Mouse (Mus musculus): ENCODE results near the gene Sec63. TPM values are rescaled to one million over a fixed set of nuclear protein-coding genes. Genes with fewer than 3 reads are reported as not detected.

The Sec63 gene
- polyA plus RNA-seq, 1 experiment from 2014 or later = 15.7 TPM

DNA sequence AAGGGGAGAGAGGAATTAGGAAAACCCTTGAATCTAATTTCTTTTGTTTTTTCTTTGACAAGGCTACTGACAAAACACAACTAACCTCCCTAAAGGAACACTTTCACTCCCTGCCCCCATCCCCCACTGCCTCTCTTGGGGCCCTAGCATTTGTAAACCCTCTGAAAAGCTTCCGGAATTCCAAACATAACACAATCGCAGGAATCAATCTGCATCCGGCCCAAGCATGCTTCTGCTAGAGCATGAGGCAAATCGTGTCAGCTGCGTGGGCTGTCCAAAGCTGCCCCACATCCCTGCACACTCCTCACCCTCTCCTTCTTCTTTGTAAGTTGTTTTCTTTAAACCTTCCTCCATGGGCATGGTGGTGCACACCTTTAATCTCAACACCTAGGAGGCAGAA lies 94.0 kb downstream of the Sec63 start:
- no peaks in the 10 kb centered on the region for H3K4me1 ChIP-seq (ENCODE audit: control insufficient read depth, insufficient read depth, low read length)
- H3K9me3 ChIP-seq (replicated peaks; ENCODE audit: control insufficient read depth, low read length) = peaks cover 16% of the 10 kb centered on the region
- no peak overlapping the region for H3K4me2 ChIP-seq (ENCODE audit: low read depth, low read length)
- H3K27me3 ChIP-seq (ENCODE audit: control insufficient read depth, insufficient read depth, low read length) = no peaks in the 10 kb centered on the region
- 19% methylated on average over 5 of the region's 5 CpGs for WGBS
- no peak overlapping the region for H3K4me3 ChIP-seq (ENCODE audit: low read length)
- no peak overlapping the region for H3K9ac ChIP-seq (ENCODE audit: low read length)
- no peak overlapping the region for H3K27ac ChIP-seq (ENCODE audit: low read length)
- H3K36me3 ChIP-seq (ENCODE audit: control insufficient read depth, insufficient read depth) = no peaks in the 10 kb centered on the region
- peak; percentile 55; the same call in 1 of the 2 replicates for ATAC-seq (replicated peaks; ENCODE audit: extremely low read depth, insufficient read depth, low FRiP score)

DNA sequence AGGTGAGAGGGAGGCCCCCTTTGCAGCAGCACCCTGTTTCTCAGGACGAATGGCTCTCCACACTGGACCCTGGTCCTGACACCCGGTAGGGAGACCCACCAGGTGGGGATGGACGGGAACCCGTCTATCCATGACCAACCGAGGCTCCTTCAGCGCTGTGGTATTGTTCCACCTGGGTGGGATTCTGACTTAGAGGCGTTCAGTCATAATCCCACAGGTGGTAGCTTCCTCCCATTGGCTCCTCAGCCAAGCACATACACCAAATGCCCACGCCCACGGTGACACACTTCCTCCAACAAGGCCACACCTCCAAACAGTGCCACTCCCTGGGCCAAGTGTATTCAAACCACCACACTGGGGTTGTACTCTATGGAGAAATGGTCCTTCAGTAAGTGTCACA lies 95.3 kb downstream of the Sec63 start:
- H3K36me3 ChIP-seq (ENCODE audit: control insufficient read depth, insufficient read depth) = no peaks in the 10 kb centered on the region
- ATAC-seq (replicated peaks; ENCODE audit: extremely low read depth, insufficient read depth, low FRiP score) = no peak
- H3K27ac ChIP-seq (ENCODE audit: low read length) = no peak overlapping the region
- no peaks in the 10 kb centered on the region for H3K4me1 ChIP-seq (ENCODE audit: control insufficient read depth, insufficient read depth, low read length)
- no peak overlapping the region for H3K4me3 ChIP-seq (ENCODE audit: low read length)
- no peaks in the 10 kb centered on the region for H3K27me3 ChIP-seq (ENCODE audit: control insufficient read depth, insufficient read depth, low read length)
- no peak overlapping the region for H3K4me2 ChIP-seq (ENCODE audit: low read depth, low read length)
- H3K9me3 ChIP-seq (replicated peaks; ENCODE audit: control insufficient read depth, low read length) = peaks cover 16% of the 10 kb centered on the region
- no peak overlapping the region for H3K9ac ChIP-seq (ENCODE audit: low read length)
- 91% methylated on average over 9 of the region's 9 CpGs for WGBS

DNA sequence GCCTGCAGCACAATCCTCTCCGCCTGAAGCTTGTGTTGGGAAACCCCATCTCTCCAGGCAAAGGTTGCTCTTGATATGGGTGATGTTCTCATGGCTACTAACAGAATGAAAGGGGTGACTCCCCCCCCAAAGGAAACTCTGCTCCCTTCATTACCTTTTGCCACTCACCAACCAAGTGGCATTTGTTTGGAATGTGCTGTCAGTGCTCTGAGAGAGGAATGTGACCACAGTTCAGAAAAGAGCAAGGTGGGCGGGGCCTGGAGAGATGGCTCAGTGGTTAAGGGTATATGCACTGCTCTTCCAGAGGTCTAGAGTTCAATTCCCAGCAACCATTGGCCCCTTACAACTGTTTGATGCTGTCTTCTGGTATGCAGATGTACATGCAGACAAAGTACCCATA lies 95.7 kb downstream of the Sec63 start:
- no peak overlapping the region for H3K4me2 ChIP-seq (ENCODE audit: low read depth, low read length)
- WGBS = 90% methylated on average over 2 of the region's 2 CpGs
- H3K9me3 ChIP-seq (replicated peaks; ENCODE audit: control insufficient read depth, low read length) = peaks cover 16% of the 10 kb centered on the region
- H3K36me3 ChIP-seq (ENCODE audit: control insufficient read depth, insufficient read depth) = no peaks in the 10 kb centered on the region
- no peak overlapping the region for H3K9ac ChIP-seq (ENCODE audit: low read length)
- no peak for ATAC-seq (replicated peaks; ENCODE audit: extremely low read depth, insufficient read depth, low FRiP score)
- no peaks in the 10 kb centered on the region for H3K4me1 ChIP-seq (ENCODE audit: control insufficient read depth, insufficient read depth, low read length)
- no peaks in the 10 kb centered on the region for H3K27me3 ChIP-seq (ENCODE audit: control insufficient read depth, insufficient read depth, low read length)
- no peak overlapping the region for H3K4me3 ChIP-seq (ENCODE audit: low read length)
- H3K27ac ChIP-seq (ENCODE audit: low read length) = no peak overlapping the region

DNA sequence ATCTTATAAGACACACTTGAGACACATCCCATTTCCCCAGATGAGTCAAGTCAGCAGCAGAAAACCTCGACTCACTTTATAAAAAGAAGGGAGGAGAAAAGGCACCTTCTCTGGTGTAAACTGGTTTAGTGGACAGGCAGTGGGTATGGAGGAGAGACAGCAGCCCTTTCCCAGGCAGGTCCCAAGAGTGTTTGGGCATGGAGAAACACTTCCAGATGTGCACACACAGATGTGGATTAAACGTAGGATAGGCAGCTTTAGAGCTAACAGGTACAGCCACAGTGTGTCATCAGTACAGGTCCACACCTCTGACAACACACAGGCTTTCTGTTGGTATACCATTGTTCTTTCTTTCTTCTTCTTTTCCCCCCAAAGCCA lies 98.5 kb downstream of the Sec63 start:
- H3K4me3 ChIP-seq (ENCODE audit: low read length) = no peak overlapping the region
- peaks cover 7% of the 10 kb centered on the region for H3K9me3 ChIP-seq (replicated peaks; ENCODE audit: control insufficient read depth, low read length)
- H3K36me3 ChIP-seq (ENCODE audit: control insufficient read depth, insufficient read depth) = no peaks in the 10 kb centered on the region
- ATAC-seq (replicated peaks; ENCODE audit: extremely low read depth, insufficient read depth, low FRiP score) = no peak
- WGBS = 46% methylated on average over 2 of the region's 2 CpGs
- H3K27me3 ChIP-seq (ENCODE audit: control insufficient read depth, insufficient read depth, low read length) = no peaks in the 10 kb centered on the region
- H3K9ac ChIP-seq (ENCODE audit: low read length) = no peak overlapping the region
- H3K4me1 ChIP-seq (ENCODE audit: control insufficient read depth, insufficient read depth, low read length) = peaks cover 5% of the 10 kb centered on the region; the same call in 1 of the 2 replicates
- no peak overlapping the region for H3K4me2 ChIP-seq (ENCODE audit: low read depth, low read length)
- H3K27ac ChIP-seq (ENCODE audit: low read length) = no peak overlapping the region

DNA sequence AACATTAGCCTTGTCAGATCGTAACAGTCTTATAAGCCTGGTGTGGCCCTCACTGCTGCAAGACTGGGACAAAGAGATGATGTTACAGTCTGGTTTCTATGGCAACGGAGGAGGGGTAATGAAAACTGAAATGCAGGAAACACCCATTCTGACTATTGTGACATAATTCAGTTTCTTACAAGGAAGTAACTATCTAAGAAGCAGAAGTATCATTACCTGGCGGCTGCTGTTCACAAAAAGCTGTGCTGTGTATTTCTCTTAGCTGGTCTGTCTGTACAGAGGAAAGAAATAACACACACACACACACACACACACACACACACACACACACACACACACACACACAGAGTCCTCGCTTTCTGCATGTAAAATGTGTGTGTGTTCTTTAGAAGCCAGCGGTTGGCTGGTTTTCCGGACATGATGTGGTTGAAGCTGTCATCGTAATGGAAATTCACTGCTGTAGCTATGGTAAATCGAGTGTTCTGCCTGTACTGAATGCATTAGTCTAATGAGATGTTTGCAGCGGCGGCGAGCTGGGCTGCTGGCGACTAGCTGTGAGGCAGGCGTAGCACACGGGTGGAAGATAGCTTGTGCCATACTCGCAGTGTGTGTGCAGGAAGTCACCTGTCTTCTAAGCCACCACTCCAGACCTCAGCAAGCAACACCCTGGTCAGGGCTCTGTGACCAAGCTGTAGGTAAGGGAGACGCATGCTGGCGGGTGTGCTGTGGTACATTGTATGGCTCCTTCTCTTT lies 99.0 kb downstream of the Sec63 start, which contains the start of gene Scml4:
Scml4 (plus strand) TSS at position 212 of the 753 bp plus-strand sequence.
- 0 out of 2 replicates have a peak within 1 kb of the TSS, but pooled peaks have one; percentile 9 for H3K9ac ChIP-seq (ENCODE audit: low read length)
- H3K27ac ChIP-seq (ENCODE audit: low read length) = peak within 1 kb of the TSS; percentile 54; the same call in 1 of the 2 replicates
- no peaks in the 10 kb centered on the region for H3K36me3 ChIP-seq (ENCODE audit: control insufficient read depth, insufficient read depth)
- no peaks in the 10 kb centered on the region for H3K27me3 ChIP-seq (ENCODE audit: control insufficient read depth, insufficient read depth, low read length)
- peaks cover 5% of the 10 kb centered on the region; the same call in 1 of the 2 replicates for H3K4me1 ChIP-seq (ENCODE audit: control insufficient read depth, insufficient read depth, low read length)
- peaks cover 7% of the 10 kb centered on the region for H3K9me3 ChIP-seq (replicated peaks; ENCODE audit: control insufficient read depth, low read length)
- WGBS = 54% methylated on average over 17 of the region's 17 CpGs
- peak within 1 kb of the TSS; percentile 23 for H3K4me3 ChIP-seq (ENCODE audit: low read length)
- H3K4me2 ChIP-seq (ENCODE audit: low read depth, low read length) = peak within 1 kb of the TSS; percentile 29; the same call in 1 of the 2 replicates
- ATAC-seq (replicated peaks; ENCODE audit: extremely low read depth, insufficient read depth, low FRiP score) = no peak

DNA sequence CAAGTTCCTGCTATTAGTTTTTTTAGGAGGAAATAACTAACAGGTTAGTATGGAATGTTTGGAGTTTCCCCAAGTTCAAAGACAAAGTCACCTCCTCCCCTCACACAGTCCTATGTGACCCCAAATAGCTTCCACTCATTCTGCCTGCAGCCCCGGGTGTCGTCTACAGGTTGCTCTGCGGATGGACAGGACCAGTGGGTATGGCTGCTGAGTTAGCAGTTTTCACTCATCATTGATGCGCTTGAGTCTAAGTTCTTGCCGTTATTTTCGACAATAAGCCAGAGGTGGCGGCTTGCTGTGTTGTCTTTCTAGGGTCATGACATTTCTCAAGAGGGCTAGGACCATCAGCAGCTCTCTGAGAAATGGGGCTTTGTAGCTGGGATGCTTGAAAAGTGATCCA lies 100.2 kb downstream of the Sec63 start:
- WGBS = 81% methylated on average over 7 of the region's 7 CpGs
- H3K9ac ChIP-seq (ENCODE audit: low read length) = no peak overlapping the region
- no peaks in the 10 kb centered on the region for H3K27me3 ChIP-seq (ENCODE audit: control insufficient read depth, insufficient read depth, low read length)

DNA sequence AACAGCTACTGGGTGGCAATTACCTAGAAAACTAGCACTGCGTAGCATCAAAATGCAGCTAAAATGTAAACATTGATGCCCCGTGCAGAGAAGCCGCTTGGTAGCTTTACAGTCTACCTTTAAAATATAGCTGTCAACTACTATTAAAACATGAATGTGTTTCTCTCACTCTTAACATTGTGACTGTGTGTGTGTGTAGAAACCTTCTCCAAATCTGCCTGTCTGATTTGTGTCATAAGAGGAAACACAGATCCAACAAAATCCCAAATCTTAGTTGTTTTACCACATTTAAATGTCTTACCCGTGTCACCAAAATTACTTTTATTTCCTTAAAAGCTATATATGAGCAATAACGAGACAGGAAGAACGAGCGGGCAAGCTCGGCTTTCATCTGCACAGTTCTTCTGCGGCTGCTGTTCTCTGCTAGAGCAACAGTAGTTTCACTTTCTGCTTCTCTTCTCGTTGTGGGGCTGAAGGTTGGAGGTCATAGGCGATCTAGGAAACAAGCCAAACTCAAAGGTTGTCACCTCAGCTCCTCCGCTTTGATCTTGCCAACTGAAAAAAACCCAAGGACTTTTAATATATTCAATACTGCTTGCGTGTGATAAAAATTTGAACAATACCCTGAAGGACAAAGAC lies 100.9 kb downstream of the Sec63 start:
- Histone ChIP-seq H3K4me2 (ENCODE audit: low read depth, low read length) (peak overlapping the region; percentile 46), H3K36me3 (ENCODE audit: control insufficient read depth, insufficient read depth) (no peaks in the 10 kb centered on the region), H3K9me3 (replicated peaks; ENCODE audit: control insufficient read depth, low read length) (no peaks in the 10 kb centered on the region), H3K9ac (ENCODE audit: low read length) (no peak overlapping the region), H3K27me3 (ENCODE audit: control insufficient read depth, insufficient read depth, low read length) (no peaks in the 10 kb centered on the region), H3K27ac (ENCODE audit: low read length) (no peak overlapping the region), H3K4me1 (ENCODE audit: control insufficient read depth, insufficient read depth, low read length) (peaks cover 5% of the 10 kb centered on the region; the same call in 1 of the 2 replicates), H3K4me3 (ENCODE audit: low read length) (peak overlapping the region; percentile 27)
- 56% methylated on average over 13 of the region's 13 CpGs for WGBS
- ATAC-seq (replicated peaks; ENCODE audit: extremely low read depth, insufficient read depth, low FRiP score) = 0 out of 2 replicates have a peak, but pooled peaks have one; percentile 38

More for the DNA sequence above, 100.2 kb downstream of the Sec63 start:
- Histone ChIP-seq H3K36me3 (ENCODE audit: control insufficient read depth, insufficient read depth) (no peaks in the 10 kb centered on the region), H3K27ac (ENCODE audit: low read length) (no peak overlapping the region), H3K9me3 (replicated peaks; ENCODE audit: control insufficient read depth, low read length) (peaks cover 7% of the 10 kb centered on the region), H3K4me1 (ENCODE audit: control insufficient read depth, insufficient read depth, low read length) (peaks cover 5% of the 10 kb centered on the region; the same call in 1 of the 2 replicates), H3K4me3 (ENCODE audit: low read length) (no peak overlapping the region), H3K4me2 (ENCODE audit: low read depth, low read length) (no peak overlapping the region)
- no peak for ATAC-seq (replicated peaks; ENCODE audit: extremely low read depth, insufficient read depth, low FRiP score)

DNA sequence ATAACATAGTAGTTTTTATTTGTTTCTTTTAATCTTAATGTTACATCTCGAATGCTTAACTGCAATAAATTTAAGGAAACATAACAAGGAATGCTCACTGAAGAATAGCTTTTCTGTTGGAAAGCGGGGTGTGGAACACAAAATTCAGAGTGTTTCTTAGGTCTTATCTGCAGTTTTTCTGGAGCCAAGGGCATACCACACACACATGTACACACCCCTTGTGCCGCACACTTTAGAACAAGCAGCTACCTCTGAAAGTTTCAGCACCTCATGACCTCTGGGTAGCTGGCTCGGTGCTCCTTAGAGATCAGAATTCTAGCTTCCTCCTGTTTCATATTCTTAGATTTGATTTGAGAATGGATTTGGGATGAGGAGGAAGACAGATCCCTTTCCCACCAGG lies 101.5 kb downstream of the Sec63 start:
- Histone ChIP-seq H3K9ac (ENCODE audit: low read length) (no peak overlapping the region), H3K27ac (ENCODE audit: low read length) (no peak overlapping the region), H3K36me3 (ENCODE audit: control insufficient read depth, insufficient read depth) (no peaks in the 10 kb centered on the region), H3K4me2 (ENCODE audit: low read depth, low read length) (no peak overlapping the region), H3K9me3 (replicated peaks; ENCODE audit: control insufficient read depth, low read length) (no peaks in the 10 kb centered on the region), H3K4me1 (ENCODE audit: control insufficient read depth, insufficient read depth, low read length) (peaks cover 5% of the 10 kb centered on the region; the same call in 1 of the 2 replicates), H3K4me3 (ENCODE audit: low read length) (no peak overlapping the region), H3K27me3 (ENCODE audit: control insufficient read depth, insufficient read depth, low read length) (no peaks in the 10 kb centered on the region)
- ATAC-seq (replicated peaks; ENCODE audit: extremely low read depth, insufficient read depth, low FRiP score) = no peak
- WGBS = 66% methylated on average over 4 of the region's 4 CpGs

Measured in heart, embryonic 16.5 days (tissue).